Mouse (Mus musculus) lung, postnatal 0 days (tissue): ENCODE measurements at regions not wholly inside any gene's neighbourhood (a gene's known extent, or its start where the extent isn't known, plus 50 kb on each side); places are given as distances from the start of the nearest gene placed in this dataset.

Experiments used
- CTCF ChIP-seq: IDR thresholded peaks from 2 replicates; pipeline ENCODE4 v1.5.1; 2016; ENCODE audit warnings: antibody characterized with exemption, mild to moderate bottlenecking
- EP300 ChIP-seq: IDR thresholded peaks from 2 replicates; pipeline ENCODE4 v1.6.1; 2016; ENCODE audit warnings: antibody characterized with exemption, mild to moderate bottlenecking, control low read depth

- no peak for TF ChIP-seq CTCF
- no peak for TF ChIP-seq EP300
These were observed 118.8 kb upstream of the Dlgap1 start for GRCm38 (mm10) chr17:69850075-69850474.
